In the genomic region with DNA sequence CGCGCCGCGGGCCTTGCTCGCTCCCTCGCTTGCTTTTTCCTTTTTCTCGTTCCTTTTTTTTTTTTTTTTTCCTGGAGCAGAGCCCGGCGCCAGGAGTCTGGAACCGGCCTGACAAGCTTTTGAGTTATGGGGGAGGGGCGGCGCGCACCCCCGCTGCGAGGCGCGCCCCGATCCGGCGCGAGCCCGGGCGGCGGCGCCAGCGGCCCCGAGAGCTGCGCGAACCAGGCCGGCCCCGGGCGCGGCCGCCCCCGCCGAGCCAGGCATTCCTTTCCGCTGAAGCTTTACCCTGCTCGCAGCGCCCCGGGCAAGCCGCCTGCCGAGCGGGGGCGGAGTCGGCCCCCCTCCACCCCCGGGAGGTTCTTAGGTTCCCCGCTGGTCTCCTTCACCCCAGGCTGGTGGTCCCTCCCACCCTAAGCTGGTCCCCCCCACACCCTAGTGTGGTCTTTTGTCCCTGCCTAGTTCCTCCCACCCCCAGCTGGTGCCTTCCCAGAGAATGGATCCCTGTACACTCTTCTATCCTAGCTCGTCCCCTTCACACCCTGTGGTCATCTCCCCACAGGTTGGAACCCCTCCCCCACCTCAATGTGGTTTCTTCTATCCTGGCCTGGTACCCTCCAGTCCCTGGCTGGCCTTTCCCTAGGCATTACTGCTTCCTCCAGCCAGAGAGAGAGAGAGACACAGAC, we compare ENCODE assay signal across 8 mouse cellular contexts.
DNase-seq lines count a peak whose midpoint lies in the region; ATAC-seq and TF ChIP-seq lines count a peak whose summit lies in the region.

No protein-coding gene starts in this region.

- TF ChIP-seq EP300 in lung, postnatal 0 days (IDR thresholded peaks at IDR 0.05) = no peak

- peak overlapping the region; percentile 72 for H3K4me2 ChIP-seq in forebrain, embryonic 12.5 days
- peak overlapping the region; percentile 63 for H3K4me2 ChIP-seq in lung, postnatal 0 days (replicated peaks; ENCODE audit: low read depth, low read length)

- TF ChIP-seq CTCF in E14TG2a.4 (conservative IDR thresholded peaks at IDR 0.05; ENCODE audit: low read length) = no peak
- TF ChIP-seq CTCF in lung, postnatal 0 days (IDR thresholded peaks at IDR 0.05) = no peak

- no peaks in the 10 kb centered on the region for H3K36me3 ChIP-seq in E14TG2a.4 (ENCODE audit: insufficient read depth, low read length)
- no peaks in the 10 kb centered on the region for H3K36me3 ChIP-seq in forebrain, embryonic 12.5 days (replicated peaks)
- no peaks in the 10 kb centered on the region for H3K36me3 ChIP-seq in lung, postnatal 0 days (ENCODE audit: insufficient read depth, low read length)

- H3K4me3 ChIP-seq in E14TG2a.4 (replicated peaks; ENCODE audit: low read length) = peak overlapping the region; percentile 80
- peak overlapping the region; percentile 35 for H3K4me3 ChIP-seq in forebrain, embryonic 12.5 days (replicated peaks)
- H3K4me3 ChIP-seq in lung, postnatal 0 days (ENCODE audit: low read depth, low read length) = peak overlapping the region; percentile 28

- peaks cover 18% of the 10 kb centered on the region for H3K27me3 ChIP-seq in E14TG2a.4 (ENCODE audit: insufficient read depth, low read length)
- no peaks in the 10 kb centered on the region for H3K27me3 ChIP-seq in forebrain, embryonic 12.5 days
- H3K27me3 ChIP-seq in lung, postnatal 0 days (replicated peaks; ENCODE audit: insufficient read depth, low read length) = no peaks in the 10 kb centered on the region

- WGBS in forebrain, embryonic 12.5 days = under 1% methylated on average over 40 of the region's 48 CpGs
- 2% methylated on average over 22 of the region's 48 CpGs for WGBS in lung, postnatal 0 days

- ATAC-seq in forebrain, embryonic 12.5 days (ENCODE audit: low FRiP score) = peak; percentile 62
- ATAC-seq in lung, postnatal 0 days = peak; percentile 77
- no peak for ATAC-seq in activated CD4-positive, CD25-positive, alpha-beta regulatory T cell, adult 4 months

- H3K27ac ChIP-seq in forebrain, embryonic 12.5 days = peak overlapping the region; percentile 99
- peak overlapping the region; percentile 99 for H3K27ac ChIP-seq in lung, postnatal 0 days (ENCODE audit: low read length)

- DNase-seq in adrenal gland, postnatal 4 days (ENCODE audit: low spot score in 2 of 2) = peak; percentile 61 to 67
- DNase-seq in heart, postnatal 10 days = peak; percentile 85 to 89
- DNase-seq in kidney, postnatal 25 days = peak; percentile 90 to 95
- DNase-seq in lung, postnatal 0 days (ENCODE audit: low spot score) = peak; percentile 95
- DNase-seq in right cerebral cortex, postnatal 14 days = peak; percentile 84

- peak overlapping the region; percentile 74 for H3K9ac ChIP-seq in forebrain, embryonic 12.5 days
- peak overlapping the region; percentile 74 for H3K9ac ChIP-seq in lung, postnatal 0 days (replicated peaks; ENCODE audit: low read depth)

- no peaks in the 10 kb centered on the region for H3K9me3 ChIP-seq in E14TG2a.4 (ENCODE audit: low read length)
- peaks cover 4% of the 10 kb centered on the region; the same call in 1 of the 2 replicates for H3K9me3 ChIP-seq in forebrain, embryonic 12.5 days
- H3K9me3 ChIP-seq in lung, postnatal 0 days (ENCODE audit: low read length) = no peaks in the 10 kb centered on the region

- intact Hi-C loops in heart, postnatal 10 days (cut with DNase I) = loop anchor here (5.0 kb wide), 1 partner anchor 51 kb away; no protein-coding TSS in a partner anchor

- H3K4me1 ChIP-seq in E14TG2a.4 (replicated peaks; ENCODE audit: low read depth, low read length) = peaks cover 82% of the 10 kb centered on the region
- peaks cover 65% of the 10 kb centered on the region for H3K4me1 ChIP-seq in forebrain, embryonic 12.5 days
- peaks cover 28% of the 10 kb centered on the region; the same call in 1 of the 2 replicates for H3K4me1 ChIP-seq in lung, postnatal 0 days (ENCODE audit: insufficient read depth, low read depth, low read length)

Comparison
In these comparisons a context has a peak if more than half of its experiments do, and no peak if none do; other contexts are left out.
1. H3K4me3 ChIP-seq: peak in every context shown above with its lines; median percentile 80 in E14TG2a.4; 35 in forebrain, embryonic 12.5 days; 28 in lung, postnatal 0 days.